20 mouse cellular contexts compared by ENCODE assay signal in genomic region chr7:47042121-47042520, GRCm38 (mm10). TPM values are rescaled to one million over a fixed set of nuclear protein-coding genes. Genes with fewer than 3 reads are reported as not detected.
DNase-seq lines count a peak whose midpoint lies in the region; ATAC-seq and TF ChIP-seq lines count a peak whose summit lies in the region.
"Had no signal": no experiment of that assay in that cellular context is flagged by ENCODE, and none has a peak within 500 bp of the region (broad histone marks: within the 10 kb centered on the region; RNA-seq: fewer than 3 reads in every experiment).

No protein-coding gene starts in this region.

- H3K27me3 ChIP-seq in embryonic facial prominence, embryonic 10.5 days (replicated peaks; ENCODE audit: low read depth, poor library complexity, severe bottlenecking): no peaks in the 10 kb centered on the region
- H3K27me3 ChIP-seq in liver, embryonic 16.5 days (ENCODE audit: control insufficient read depth, insufficient read depth, low read depth, low read length): no peaks in the 10 kb centered on the region
- H3K27me3 ChIP-seq: embryonic facial prominence, embryonic 15.5 days; Patski had no signal

- DNase-seq in gastrocnemius, adult 2 months: no peak
- no peak for DNase-seq in gastrocnemius, postnatal 10 days
- peak; percentile 62 for DNase-seq in kidney, adult 9 months
- no peak for DNase-seq in kidney, adult 11 months
- DNase-seq in embryonic facial prominence, embryonic 10.5 days (ENCODE audit: low spot score): no peak
- no peak for DNase-seq in cerebellum, postnatal 14 days
- DNase-seq in thymus, postnatal 10 days (ENCODE audit: low spot score in 2 of 2): no peak
- DNase-seq: cerebellum, adult 18-20 months; layer of hippocampus, postnatal 36 days; midbrain, embryonic 14.5 days; thymus, postnatal 14 days had no signal

- peaks cover 16% of the 10 kb centered on the region for H3K4me1 ChIP-seq in embryonic facial prominence, embryonic 10.5 days
- H3K4me1 ChIP-seq in liver, embryonic 16.5 days (ENCODE audit: control insufficient read depth, low read depth, low read length): peaks cover 4% of the 10 kb centered on the region

- no peak for ATAC-seq in liver, embryonic 16.5 days (ENCODE audit: low read depth)
- ATAC-seq: forebrain, embryonic 14.5 days; inflammation-experienced regulatory T-cells, adult 6 months; Patski had no signal

- H3K9me3 ChIP-seq in embryonic facial prominence, embryonic 10.5 days: no peaks in the 10 kb centered on the region
- H3K9me3 ChIP-seq in liver, embryonic 16.5 days (replicated peaks; ENCODE audit: control insufficient read depth, low read length): no peaks in the 10 kb centered on the region
- H3K9me3 ChIP-seq: embryonic facial prominence, embryonic 15.5 days; limb, embryonic 10.5 days had no signal

- no peak overlapping the region for H3K4me3 ChIP-seq in gastrocnemius, adult 2 months
- no peak overlapping the region for H3K4me3 ChIP-seq in embryonic facial prominence, embryonic 10.5 days
- H3K4me3 ChIP-seq in liver, embryonic 16.5 days (ENCODE audit: low read depth, low read length): no peak overlapping the region
- H3K4me3 ChIP-seq: embryonic facial prominence, embryonic 15.5 days; limb, embryonic 10.5 days had no signal

- no peak overlapping the region for H3K9ac ChIP-seq in liver, embryonic 16.5 days (ENCODE audit: low read depth, low read length)
- H3K9ac ChIP-seq: embryonic facial prominence, embryonic 15.5 days had no signal

- intact Hi-C loops in gastrocnemius, adult 2 months (cut with DNase I): no loop called here

- TF ChIP-seq CTCF in gastrocnemius, adult 2 months (IDR thresholded peaks at IDR 0.05): no peak

- WGBS in embryonic facial prominence, embryonic 10.5 days: 80% methylated on average over 4 of the region's 4 CpGs
- 60% methylated on average over 4 of the region's 4 CpGs for WGBS in liver, embryonic 16.5 days (ENCODE audit: insufficient replicate concordance)

- H3K4me2 ChIP-seq in liver, embryonic 16.5 days (ENCODE audit: low read depth, low read length): no peak overlapping the region
- H3K4me2 ChIP-seq: embryonic facial prominence, embryonic 15.5 days had no signal

- H3K27ac ChIP-seq in gastrocnemius, adult 2 months: peak overlapping the region; percentile 58
- 0 out of 2 replicates have a peak overlapping the region, but pooled peaks have one; percentile 1 for H3K27ac ChIP-seq in embryonic facial prominence, embryonic 10.5 days (replicated peaks)
- H3K27ac ChIP-seq in liver, embryonic 16.5 days (ENCODE audit: low read length): peak overlapping the region; percentile 62
- H3K27ac ChIP-seq: limb, embryonic 10.5 days had no signal

- H3K36me3 ChIP-seq in embryonic facial prominence, embryonic 10.5 days (replicated peaks): no peaks in the 10 kb centered on the region
- no peaks in the 10 kb centered on the region for H3K36me3 ChIP-seq in liver, embryonic 16.5 days (ENCODE audit: control insufficient read depth, insufficient read depth)
- H3K36me3 ChIP-seq: embryonic facial prominence, embryonic 15.5 days; limb, embryonic 10.5 days had no signal

RNA-seq across cellular contexts. Expression of gene Tmem86a, which starts 8.3 kb away (rescaled TPM):
- total RNA-seq in gastrocnemius, adult 2 months (2021): 1 to 10 TPM; 4.0 to 4.8 TPM
- total RNA-seq in gastrocnemius, postnatal 10 days (2021): 1 to 10 TPM; 8.2 to 9.0 TPM
- 11.3 and 11.7 TPM in 2 replicates for polyA plus RNA-seq in embryonic facial prominence, embryonic 10.5 days (2016; fragmentation: Nextera tagmentation; extraction: Ambion mirVana)
- 25.3 and 25.6 TPM in 2 replicates for polyA plus RNA-seq in liver, embryonic 16.5 days (2015; fragmentation: Nextera tagmentation; extraction: Ambion mirVana)

RNA-seq across cellular contexts. Expression of gene Spty2d1, which starts 33.9 kb away (rescaled TPM):
- total RNA-seq in gastrocnemius, adult 2 months (2021): 1 to 10 TPM; 4.1 to 5.7 TPM
- total RNA-seq in gastrocnemius, postnatal 10 days (2021): 10 to 100 TPM in 1 of 2 experiments, 1 to 10 TPM in 1; 9.9 to 13.1 TPM
- 12.4 and 12.8 TPM in 2 replicates for polyA plus RNA-seq in embryonic facial prominence, embryonic 10.5 days (2016; fragmentation: Nextera tagmentation; extraction: Ambion mirVana)
- 12.1 and 12.6 TPM in 2 replicates for polyA plus RNA-seq in liver, embryonic 16.5 days (2015; fragmentation: Nextera tagmentation; extraction: Ambion mirVana)

RNA-seq across cellular contexts. Expression of gene Gm9999, which starts 58.7 kb away (rescaled TPM):
- total RNA-seq in gastrocnemius, adult 2 months (2021): not detected
- total RNA-seq in gastrocnemius, postnatal 10 days (2021): not detected
- not detected in 2 replicates for polyA plus RNA-seq in embryonic facial prominence, embryonic 10.5 days (2016; fragmentation: Nextera tagmentation; extraction: Ambion mirVana)
- polyA plus RNA-seq in liver, embryonic 16.5 days (2015; fragmentation: Nextera tagmentation; extraction: Ambion mirVana): not detected in 2 replicates
- total RNA-seq: gastrocnemius, adult 18-20 months; heart, postnatal 4 days; layer of hippocampus, postnatal 36 days had no signal
- polyA plus RNA-seq: cortical plate, adult 2 months; embryonic facial prominence, embryonic 15.5 days; forebrain, embryonic 14.5 days; inflammation-experienced regulatory T-cells, adult 6 months; limb, embryonic 10.5 days; midbrain, embryonic 14.5 days; Patski had no signal

Comparison
In these comparisons a context has a peak if more than half of its experiments do, and no peak if none do; other contexts are left out.
1. H3K27ac ChIP-seq: peak in every context shown above with its lines; median percentile 62 in liver, embryonic 16.5 days; 58 in gastrocnemius, adult 2 months; 1 in embryonic facial prominence, embryonic 10.5 days.